Mouse (Mus musculus) T-helper 2 cell (primary cell): ENCODE data around the gene Auts2.

ENCODE experiments used
- in situ Hi-C: fragments of 300-600 bp; cut with MboI, MseI; formaldehyde crosslinking; loops from one replicate; pipeline ENCODE4 v1.15.1; 2025; ENCODE audit warnings: high pct_unique_total_duplicates

Gene Auts2

DNA sequence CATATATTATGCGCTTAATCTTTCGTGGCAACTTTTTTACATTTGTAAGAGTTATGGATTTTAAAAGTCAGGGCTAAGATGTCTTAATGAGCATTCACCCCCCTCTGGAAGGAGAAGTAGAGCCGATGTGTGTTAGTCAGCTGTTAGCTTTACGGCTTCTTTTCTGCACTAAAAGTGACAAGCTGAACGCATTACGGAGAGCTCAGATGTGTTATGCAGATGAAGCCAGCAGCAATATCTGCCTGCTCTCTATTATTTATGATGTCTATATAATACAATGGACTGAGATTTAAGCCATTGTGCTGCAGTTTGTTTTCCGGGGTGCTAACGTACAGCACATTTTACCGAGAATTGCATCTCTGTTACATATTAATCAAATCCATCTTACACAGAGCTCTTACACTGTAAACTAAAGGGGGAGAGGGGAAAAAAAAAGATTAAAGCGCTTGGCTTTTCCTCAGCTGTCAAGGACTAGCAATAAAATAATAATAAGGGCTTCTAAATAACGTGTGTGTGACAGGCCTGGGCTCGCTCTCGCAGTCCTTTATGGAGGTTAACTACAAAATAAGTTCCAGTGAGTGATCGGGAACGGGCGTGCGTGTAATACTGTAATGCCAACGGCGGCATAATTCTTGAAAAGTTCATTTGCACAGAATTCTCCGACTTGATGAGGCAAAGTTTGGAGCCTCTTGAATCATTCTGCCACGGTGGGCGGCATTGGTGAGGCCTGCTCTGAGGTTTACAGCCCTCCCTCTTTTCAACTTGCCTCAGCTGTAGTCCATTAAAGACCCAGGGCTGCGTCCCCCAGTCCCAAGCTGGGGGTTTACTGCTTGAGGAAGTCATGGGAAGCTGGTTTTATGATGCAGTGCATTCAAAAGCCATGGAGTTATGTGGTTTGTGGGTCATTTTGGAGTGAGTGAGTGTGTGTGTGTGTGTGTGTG lies 961.8 kb downstream of the Auts2 start:
- in situ Hi-C loops = no loop called here

DNA sequence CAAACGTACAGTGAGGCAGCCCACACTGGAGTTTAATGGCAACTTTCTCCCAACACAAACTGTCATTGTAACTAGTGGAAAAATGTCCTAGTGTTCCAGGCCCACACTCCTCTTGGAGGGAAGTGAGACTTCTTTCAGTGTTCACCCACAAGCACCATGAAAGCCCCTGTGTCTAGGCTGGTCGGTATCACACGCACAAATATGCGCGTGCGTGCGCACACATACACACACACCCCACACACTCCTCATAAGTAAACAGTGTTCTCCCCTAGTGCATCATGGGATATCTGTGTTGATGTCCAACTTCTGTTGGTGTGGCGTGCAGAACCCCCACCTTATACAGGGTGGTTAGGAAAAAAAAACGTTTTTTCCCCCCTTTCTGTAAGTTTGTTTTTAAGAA lies 964.4 kb downstream of the Auts2 start:
- in situ Hi-C loops = no loop called here

DNA sequence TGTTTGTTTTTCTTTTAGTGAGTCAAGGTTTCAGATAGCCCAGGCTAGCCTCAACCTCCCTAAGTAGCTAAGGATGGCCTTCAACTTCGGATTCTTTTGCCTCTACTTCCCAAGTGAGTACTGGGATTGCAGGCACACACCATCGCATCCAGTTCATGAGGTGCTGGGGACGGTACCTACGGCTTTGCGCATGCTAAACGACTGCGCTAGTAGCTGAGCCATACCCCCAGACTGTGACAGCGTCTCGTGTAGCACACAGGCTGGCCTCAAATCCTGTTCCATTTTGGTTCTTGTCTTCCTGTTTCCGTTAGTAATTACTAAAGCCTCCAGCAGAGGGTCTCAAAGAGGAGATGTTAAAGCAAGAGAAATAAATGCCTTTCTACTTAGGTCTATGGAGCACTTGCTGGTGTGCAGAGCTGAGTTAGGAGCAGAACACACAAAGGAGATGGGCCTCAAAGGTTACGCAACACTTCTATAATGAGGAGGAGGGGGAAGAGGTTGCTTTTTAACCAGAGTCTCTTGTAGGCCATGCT lies 967.3 kb downstream of the Auts2 start:
- in situ Hi-C loops = no loop called here

DNA sequence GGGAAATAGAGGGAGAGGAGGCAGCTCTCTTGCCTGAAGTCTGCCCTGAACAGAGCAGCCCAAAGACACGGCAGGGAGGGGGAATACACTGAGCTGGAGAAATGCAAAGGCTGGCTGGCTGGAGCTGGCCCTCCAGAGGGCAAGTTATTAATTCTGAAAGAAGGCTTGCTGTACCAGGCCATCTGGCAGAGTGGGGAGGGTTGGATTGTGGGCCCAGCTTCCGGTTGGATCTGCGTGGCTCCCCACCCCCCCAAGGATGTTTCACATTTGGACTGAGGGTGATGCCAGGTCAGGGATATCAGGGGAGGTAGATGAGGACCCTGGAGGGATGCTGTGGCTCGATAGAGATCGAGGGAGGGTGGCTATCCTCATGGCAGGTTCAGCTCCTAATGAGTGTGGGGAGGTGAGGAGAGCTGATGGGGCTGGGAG lies 968.0 kb downstream of the Auts2 start:
- in situ Hi-C loops = no loop called here

DNA sequence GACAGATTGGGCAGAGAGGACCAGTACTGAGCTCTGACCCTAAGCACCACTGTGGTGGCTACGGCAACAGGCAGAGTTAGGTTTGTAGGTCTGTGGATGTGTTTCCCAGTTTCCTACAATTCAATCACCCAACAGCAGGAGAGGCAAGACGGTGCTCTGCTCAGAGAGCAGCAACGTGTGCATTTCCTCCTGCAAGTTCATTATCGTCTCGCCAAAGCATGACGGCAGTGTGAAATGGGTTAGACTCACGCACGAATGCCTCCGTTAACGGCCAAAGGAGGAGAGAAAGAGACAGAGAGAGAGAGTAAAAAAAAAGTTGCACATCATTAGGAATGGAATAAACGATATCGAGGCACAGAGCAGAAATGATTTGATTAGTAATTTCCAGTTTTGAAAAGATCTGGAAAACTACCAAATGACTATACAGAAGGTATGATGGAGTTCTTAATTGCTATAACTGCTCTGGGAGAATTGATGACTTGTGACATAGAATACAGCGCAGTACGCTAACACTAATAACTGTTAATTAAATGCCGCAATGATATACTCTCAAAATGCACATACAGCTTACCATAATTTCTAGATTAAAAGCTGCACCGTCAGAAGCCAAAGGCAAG lies 968.6 kb downstream of the Auts2 start:
- in situ Hi-C loops = no loop called here

DNA sequence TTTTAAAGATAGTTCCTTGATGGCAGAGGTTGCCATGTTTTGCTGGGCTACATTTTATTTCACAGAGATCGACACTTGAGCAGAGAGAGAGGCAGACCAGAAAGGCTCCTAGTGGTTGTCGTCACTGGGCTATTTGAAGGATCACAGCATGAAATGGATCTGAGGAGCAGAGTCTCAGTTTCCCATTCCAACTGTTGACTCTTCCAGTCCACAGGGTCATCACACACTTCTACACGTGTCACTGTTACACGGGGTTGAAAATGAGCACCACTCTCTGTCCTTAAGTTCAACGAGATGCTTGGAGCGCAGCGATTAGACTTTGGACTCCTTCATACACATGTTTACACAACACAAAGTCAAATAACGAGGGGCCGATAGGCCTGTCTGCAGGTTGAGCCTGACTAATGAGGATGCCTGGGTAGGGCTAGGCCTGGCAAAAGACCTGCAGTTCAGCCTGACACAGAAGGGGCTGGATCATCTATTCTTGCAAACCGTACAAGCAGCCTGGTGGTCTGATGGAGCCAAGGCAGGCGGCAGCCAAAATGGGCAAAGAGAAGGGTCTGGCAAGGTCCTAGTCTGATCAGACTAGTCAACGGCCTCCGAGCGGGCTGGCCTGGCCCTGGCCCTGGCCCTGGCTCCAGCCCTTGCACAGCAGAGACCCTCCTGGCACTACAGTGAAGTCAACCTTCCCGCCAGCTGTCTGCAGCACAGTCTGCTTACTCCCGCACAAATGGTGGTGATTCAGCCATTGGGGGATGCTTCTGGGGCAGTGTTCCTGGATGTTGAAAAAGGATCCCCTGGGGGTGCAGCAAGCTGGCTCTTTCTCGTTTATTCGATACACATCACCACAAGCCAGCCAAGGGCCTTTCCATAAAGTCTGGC lies 969.6 kb downstream of the Auts2 start:
- in situ Hi-C loops = no loop called here

DNA sequence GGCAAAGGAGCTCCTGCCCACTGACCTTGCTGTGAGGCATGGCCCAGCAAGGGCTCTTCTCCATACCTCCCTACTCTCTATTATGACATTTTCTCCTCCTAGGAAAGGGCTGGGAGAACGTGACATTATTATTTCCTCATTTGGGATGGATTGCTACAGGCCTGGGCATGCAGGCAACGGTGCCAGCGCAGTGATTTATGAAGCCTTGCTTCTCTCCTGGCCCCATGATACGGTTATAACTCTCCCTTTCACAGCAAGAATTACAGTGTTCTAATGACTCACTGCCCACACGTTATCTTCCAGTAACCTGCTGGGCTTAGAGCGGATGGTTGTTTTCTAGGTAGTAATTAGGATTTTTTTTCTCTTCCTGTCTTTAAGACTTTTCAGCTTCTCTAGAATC lies 977.1 kb downstream of the Auts2 start:
- in situ Hi-C loops = no loop called here

DNA sequence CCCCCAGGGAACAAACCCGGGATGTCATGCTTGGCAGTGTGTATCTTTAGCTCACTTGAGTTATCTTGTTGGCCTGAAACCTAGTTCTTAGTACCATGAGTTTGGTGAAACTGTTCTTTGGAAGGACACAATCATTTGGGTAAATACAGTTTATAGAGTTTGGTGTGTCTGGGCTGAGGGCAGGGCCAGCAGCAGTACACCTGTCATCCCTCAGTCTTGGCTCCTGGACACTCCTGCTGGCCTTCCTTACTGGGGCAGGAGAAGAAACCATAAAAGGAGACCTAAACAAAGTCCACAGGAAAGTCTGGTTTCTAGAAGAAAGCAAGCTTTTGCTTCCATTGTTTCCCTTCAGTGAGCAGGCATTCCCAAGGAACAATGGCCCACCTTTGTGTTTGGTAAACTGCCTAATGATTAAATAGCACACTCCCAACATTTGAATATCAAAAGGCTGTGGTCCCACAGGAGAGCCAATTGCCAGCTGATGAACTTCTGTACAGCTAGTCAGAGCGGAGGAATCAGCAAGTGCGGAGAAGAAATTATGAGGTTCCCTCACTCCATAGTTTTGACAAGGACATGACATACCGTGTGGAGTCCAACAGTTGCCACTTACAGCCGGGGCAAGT lies 979.4 kb downstream of the Auts2 start:
- in situ Hi-C loops = no loop called here

DNA sequence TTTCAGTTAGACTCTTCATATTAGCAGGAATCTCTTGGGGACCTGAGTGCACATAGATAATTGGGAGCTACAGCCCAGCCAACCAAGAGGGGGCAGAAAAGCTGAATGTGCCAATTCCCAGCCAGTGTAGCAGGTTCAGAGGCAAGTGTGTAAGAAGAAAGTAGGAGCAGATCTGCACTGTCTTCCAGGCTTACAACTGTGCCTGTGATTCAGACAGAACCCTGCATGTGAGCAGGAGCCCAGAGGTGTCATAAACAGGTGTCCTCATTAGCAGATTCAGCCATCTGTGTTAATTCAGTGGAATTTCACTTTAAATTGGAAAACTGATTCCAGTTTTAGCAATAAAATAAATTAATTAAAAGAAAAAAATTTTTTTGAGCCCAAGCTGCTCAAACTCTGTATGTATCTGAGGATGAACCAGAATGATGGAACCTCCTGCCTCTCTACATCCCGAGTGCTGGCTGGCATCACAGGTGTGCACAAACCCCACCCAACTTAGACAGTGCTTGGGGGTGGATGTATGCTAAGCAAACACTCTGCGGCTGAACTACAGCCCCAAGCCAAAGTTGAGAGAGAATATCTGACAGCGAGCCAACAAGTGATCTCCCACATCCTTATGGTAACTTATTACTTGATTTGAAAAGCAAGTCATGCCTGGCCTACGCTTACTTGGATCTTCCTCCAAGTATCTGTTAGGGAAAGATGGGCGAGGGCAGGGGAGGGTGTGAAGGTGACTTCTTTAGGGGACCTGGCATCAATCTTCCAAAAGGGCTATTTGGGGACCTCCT lies 982.2 kb downstream of the Auts2 start:
- in situ Hi-C loops = no loop called here

DNA sequence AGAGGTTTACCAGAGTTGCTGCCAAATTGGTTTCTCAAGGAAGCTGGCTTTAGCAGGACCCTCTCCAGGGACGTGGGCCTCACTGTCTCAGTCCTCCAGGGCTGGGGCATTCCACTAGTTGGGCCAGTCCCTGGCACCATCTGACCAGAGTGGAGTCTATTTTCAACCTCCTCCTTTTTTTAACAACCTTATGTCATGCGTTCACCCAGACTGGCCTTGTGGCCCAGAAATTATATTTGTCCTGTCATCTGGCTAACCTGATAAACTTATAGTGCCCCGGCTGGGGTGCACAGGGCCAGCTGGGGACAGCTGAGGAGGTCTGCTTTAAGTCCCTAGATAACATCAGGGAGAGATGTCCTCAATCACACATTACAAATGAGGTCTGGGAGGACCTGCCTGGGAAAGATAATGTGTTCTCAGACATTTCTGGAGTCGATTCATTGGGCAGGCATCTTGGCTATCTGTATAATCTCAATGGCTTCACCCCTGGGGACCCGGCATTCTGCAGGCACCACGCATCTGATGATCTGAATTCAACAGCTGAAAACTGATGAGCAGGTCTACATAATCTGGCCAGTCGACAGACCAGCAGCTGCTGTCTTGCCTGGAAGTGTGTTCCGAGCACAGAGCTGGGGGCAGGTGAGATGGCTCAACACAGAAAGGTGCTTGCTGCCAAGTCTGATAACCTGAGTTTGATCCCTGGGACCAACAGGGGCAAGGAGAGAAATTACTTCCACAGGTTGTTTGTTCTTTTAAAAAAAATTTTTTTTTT lies 984.6 kb downstream of the Auts2 start:
- in situ Hi-C loops = no loop called here

DNA sequence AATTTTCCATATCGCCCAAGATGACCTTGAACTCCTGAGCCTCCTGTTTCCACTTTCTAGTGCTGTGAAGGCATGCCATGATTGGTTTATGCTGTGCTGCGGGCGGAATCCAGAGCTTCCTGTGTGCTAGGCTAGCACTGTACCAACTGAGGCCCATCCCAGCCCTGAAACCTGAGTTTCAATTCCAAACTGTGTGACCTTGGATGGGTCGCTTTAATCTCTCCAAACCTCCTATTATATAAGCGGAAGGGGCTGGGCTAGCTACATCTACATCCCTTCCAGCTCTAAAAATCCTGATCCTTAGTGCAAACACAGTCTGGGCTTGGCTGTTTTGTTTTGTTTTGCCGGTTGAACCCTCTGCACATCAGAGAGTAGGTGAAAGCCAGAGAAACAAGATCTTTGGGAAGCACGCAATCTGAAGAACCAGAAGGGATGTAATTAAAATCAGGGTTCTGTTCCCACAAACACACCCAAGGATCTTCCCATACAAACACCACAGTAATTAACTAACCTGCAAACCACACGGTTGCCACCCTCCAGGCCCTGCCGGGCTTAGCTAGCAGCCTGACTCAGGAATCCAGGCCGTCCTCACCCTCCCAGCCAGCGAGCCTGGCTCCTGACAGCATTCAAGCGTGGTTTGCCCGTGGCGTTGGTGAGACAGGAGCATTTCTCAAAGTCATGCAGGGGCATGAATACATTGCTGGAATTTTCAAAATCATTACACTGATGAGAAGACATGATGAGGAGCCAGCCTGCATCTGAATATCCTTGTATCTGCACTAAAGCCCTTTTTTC lies 985.4 kb downstream of the Auts2 start:
- in situ Hi-C loops = no loop called here

DNA sequence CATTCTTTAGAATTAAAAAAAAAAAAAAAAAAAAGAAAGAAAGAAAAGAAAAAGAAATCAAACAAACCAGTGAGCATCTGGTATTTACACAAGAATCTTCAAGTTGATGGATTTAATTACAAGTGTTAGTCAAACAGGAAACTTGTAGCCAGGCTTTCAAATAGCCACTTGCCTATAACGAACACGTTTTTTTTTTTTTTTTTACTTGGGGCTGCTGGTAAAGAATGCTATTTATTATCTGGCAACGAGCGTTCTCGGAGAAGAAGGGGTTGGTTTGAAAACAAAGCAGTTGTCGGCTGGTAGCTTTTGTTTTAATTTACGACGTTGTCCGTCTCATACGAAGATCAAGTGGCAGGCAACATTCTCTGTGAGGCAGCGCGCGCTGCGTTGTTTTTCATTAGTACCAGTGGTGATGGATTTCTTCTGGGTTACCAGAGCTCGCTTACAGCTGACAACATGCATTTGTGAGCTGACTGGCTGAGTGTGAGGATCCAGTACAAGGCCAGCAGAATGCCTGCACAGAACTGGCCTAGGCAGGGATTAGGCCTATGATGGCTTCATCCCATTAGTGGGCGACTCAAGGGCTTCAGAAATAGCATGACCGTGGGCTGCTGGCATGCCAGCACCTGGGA lies 994.1 kb downstream of the Auts2 start:
- in situ Hi-C loops = no loop called here

DNA sequence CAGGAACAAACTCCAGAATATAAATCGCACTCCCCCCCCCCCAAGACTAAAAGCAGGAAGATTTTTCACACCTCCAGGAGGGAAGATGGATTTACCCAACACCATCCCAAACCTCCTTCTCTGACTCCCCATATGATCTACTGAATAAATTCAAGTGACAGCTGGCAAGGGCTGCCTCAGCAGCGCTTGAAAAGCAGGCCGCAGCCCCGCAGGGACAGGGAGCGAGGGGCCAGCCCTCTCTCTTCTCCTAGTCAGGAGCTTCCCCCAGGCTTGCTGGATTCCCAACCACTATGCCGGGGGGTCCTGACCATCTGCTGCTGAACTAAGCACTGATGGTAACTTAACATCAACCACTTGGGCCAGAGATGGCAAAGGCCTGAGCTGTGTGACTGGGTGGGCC lies 995.2 kb downstream of the Auts2 start:
- in situ Hi-C loops = no loop called here

DNA sequence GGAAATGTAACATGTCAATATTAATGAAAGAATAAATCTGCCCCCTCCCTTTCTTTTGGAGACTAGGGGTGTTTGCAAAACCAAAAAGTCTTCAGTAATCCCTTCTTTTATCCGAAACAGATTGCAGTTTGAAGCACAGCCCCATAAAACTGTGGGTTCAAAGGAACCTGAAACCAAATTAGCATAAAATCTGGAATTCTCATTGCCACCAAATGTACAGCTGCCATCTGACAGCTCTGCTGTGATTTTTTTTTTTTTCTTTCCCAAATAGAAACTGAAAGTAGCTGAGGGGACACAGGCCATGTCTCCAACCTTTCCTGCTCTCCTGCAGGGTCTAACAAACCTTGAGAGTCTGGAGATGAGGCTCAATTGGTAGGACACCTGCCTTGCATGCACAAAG lies 996.7 kb downstream of the Auts2 start:
- in situ Hi-C loops = no loop called here

DNA sequence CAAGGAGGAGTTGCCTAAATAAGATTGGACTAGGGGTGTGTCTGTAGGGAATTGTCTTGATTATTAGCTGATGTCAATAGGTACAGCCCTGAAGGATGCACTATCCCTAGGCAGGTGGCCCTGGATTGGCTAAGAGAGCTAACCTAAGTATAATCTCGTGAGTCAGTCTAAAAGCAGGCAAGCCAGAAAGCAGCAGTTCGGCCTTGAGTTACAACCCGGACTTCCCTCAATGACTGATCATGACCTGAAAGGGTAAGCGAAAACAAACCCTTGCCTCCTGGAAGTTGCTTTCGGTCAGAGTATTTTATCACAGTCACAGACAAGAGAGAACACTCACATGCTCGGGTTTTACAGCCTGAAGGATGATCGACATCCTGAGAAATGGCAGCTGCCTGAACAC lies 998.8 kb downstream of the Auts2 start:
- in situ Hi-C loops = no loop called here

DNA sequence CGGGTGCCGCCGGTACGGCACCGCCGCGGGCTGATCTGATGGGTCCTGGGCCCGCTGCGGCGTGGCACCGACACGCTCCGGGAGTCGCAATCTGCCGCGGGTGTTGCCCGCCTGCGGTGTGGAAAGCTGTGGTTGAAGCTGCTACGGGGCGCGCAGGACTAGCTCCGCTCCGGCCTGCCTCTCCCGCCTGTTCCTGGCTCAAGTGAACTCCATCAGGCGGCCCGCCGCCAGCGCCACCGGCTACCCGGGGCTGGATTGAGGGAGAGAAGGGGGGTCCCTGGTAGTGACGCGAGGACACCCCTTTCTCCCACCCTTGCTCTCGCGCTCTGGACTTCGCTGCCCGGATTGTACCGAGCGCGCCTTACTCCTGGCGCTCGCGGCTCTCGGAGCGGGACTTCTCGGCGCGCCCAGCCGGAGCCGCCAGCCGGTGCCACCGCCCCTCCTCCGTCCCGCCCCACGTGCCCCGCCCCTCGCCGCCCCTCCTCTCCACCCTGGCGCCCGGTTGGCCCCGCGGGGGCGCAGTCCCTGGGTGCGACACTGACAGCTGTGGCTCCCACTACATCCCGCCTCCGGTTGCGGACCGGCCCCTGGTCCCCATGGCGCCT lies 1004.7 kb downstream of the Auts2 start:
- in situ Hi-C loops = no loop called here

DNA sequence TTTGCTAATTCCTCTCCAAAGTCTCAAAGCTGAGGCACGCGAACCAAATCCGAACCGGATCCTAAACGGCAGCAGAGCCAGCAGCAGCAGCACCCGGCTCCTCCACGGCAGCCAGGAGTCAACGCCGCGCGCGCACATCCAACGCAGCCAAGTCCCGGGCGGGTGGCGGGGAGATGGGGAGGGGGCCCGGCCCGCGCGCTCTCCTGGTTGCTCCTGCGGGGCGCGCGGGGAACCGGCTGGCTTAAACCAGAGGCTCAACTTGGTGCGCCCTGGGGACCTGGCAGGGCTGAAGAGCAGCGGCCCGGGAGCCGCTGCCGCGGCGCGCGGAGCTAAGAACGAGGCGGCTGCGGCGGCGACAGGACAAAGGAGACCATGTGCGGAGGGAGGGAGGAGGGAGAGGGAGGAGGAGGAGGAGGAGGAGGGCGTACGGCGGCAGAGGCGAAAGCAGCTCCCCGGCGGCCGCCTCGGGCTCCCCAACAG lies 1005.3 kb downstream of the Auts2 start:
- in situ Hi-C loops = no loop called here
